In the genomic region with DNA sequence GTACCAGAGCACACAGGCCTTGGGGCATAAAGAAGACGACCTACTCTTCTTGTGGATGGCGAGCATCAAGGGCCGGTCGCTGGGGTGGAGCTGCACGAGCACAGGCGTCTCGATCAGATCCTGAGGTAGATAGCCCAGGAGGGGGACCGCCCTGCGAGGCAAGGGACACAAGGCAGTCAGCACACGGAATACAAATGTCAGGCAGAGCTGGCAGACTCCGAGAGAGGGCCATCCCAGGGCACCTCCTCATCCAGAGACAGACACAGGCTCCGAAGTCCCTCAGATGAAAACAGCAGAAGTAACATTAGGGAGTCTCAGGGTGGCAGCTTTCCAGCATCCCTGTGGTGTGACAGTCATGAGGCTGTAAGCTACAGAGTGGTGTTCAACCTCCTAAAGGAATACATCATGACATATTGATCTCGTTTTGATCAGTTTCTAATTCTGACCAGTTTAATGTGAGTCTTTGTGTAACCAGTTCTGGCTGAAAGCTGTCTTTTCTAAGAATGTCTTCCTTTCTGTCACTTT, we compare ENCODE assay signal across 11 mouse cellular contexts. TPM values are rescaled to one million over a fixed set of nuclear protein-coding genes. Genes with fewer than 3 reads are reported as not detected.
DNase-seq lines count a peak whose midpoint lies in the region; ATAC-seq lines count a peak whose summit lies in the region.
"Had no signal": no experiment of that assay in that cellular context is flagged by ENCODE, and none has a peak within 500 bp of the region (broad histone marks: within the 10 kb centered on the region; RNA-seq: fewer than 3 reads in every experiment).

No protein-coding gene starts in this region.

- 84% methylated on average over 13 of the region's 13 CpGs for WGBS in limb, embryonic 12.5 days
- 88% methylated on average over 13 of the region's 13 CpGs for WGBS in limb, embryonic 10.5 days
- WGBS in limb, embryonic 15.5 days = 82% methylated on average over 13 of the region's 13 CpGs

- intact Hi-C loops in heart, postnatal 14 days (cut with DNase I) = no loop called here

- no peak overlapping the region for H3K4me3 ChIP-seq in limb, embryonic 12.5 days (replicated peaks)
- H3K4me3 ChIP-seq in limb, embryonic 10.5 days = no peak overlapping the region
- no peak overlapping the region for H3K4me3 ChIP-seq in limb, embryonic 15.5 days

- no peaks in the 10 kb centered on the region for H3K27me3 ChIP-seq in limb, embryonic 12.5 days
- no peaks in the 10 kb centered on the region for H3K27me3 ChIP-seq in limb, embryonic 10.5 days (ENCODE audit: low read depth, poor library complexity, severe bottlenecking)
- H3K27me3 ChIP-seq in limb, embryonic 15.5 days = no peaks in the 10 kb centered on the region

- H3K4me2 ChIP-seq in limb, embryonic 12.5 days = no peak overlapping the region
- no peak overlapping the region for H3K4me2 ChIP-seq in limb, embryonic 15.5 days

- no peaks in the 10 kb centered on the region for H3K36me3 ChIP-seq in limb, embryonic 12.5 days
- no peaks in the 10 kb centered on the region for H3K36me3 ChIP-seq in limb, embryonic 10.5 days
- peaks cover 33% of the 10 kb centered on the region for H3K36me3 ChIP-seq in limb, embryonic 15.5 days

- DNase-seq in heart, adult 11 months = peak; percentile 93
- no peak for DNase-seq in heart, postnatal 14 days
- DNase-seq in limb, embryonic 10.5 days (ENCODE audit: low spot score) = no peak
- DNase-seq in cerebellum, postnatal 36 days = peak; percentile 39 to 42
- no peak for DNase-seq in thymus, postnatal 0 days (ENCODE audit: low spot score)
- no peak for DNase-seq in gastrocnemius, adult 8-10 months (ENCODE audit: low spot score in 2 of 2)
- DNase-seq: liver; right cerebral cortex, postnatal 25 days; thymus, postnatal 25 days had no signal

- peak overlapping the region; percentile 66 for H3K27ac ChIP-seq in limb, embryonic 12.5 days
- H3K27ac ChIP-seq in limb, embryonic 10.5 days = no peak overlapping the region
- peak overlapping the region; percentile 81 for H3K27ac ChIP-seq in limb, embryonic 15.5 days

- H3K9ac ChIP-seq in limb, embryonic 12.5 days (replicated peaks) = no peak overlapping the region
- H3K9ac ChIP-seq in limb, embryonic 15.5 days = no peak overlapping the region

- no peak for ATAC-seq in limb, embryonic 12.5 days (ENCODE audit: insufficient number of reproducible peaks, insufficient read depth, low FRiP score, low TSS enrichment, low read depth)
- no peak for ATAC-seq in limb, embryonic 15.5 days (ENCODE audit: insufficient number of reproducible peaks, low FRiP score, low TSS enrichment, low read depth)

- H3K4me1 ChIP-seq in limb, embryonic 12.5 days (replicated peaks) = peaks cover 10% of the 10 kb centered on the region
- peaks cover 4% of the 10 kb centered on the region for H3K4me1 ChIP-seq in limb, embryonic 10.5 days
- H3K4me1 ChIP-seq in limb, embryonic 15.5 days = peaks cover 17% of the 10 kb centered on the region

- no peaks in the 10 kb centered on the region for H3K9me3 ChIP-seq in limb, embryonic 12.5 days
- H3K9me3 ChIP-seq in limb, embryonic 10.5 days (replicated peaks) = no peaks in the 10 kb centered on the region
- H3K9me3 ChIP-seq in limb, embryonic 15.5 days = no peaks in the 10 kb centered on the region

RNA-seq across cellular contexts. Expression of a gene that starts 21.8 kb away (rescaled TPM):
- total RNA-seq in heart, postnatal 14 days (2021) = 10 to 100 TPM; 16.8 to 20.1 TPM
- 121 and 127 TPM in 2 replicates for polyA plus RNA-seq in limb, embryonic 12.5 days (2016; fragmentation: Nextera tagmentation; extraction: Ambion mirVana)
- polyA plus RNA-seq in limb, embryonic 10.5 days (2016; fragmentation: Nextera tagmentation; extraction: Ambion mirVana) = 86.2 and 111 TPM in 2 replicates
- polyA plus RNA-seq in limb, embryonic 15.5 days (2015; fragmentation: Nextera tagmentation; extraction: Ambion mirVana) = 73.6 and 91.2 TPM in 2 replicates
- 216 and 236 TPM in 2 replicates for polyA plus RNA-seq in thymus, postnatal 0 days (2015; fragmentation: Nextera tagmentation; extraction: Ambion mirVana)
- 1 to 10 TPM; 6.9 to 9.2 (median 7.2) TPM for total RNA-seq in gastrocnemius, adult 8-10 months (2022)

RNA-seq across cellular contexts. Expression of a gene that starts 23.5 kb away (rescaled TPM):
- 10 to 100 TPM; 12.3 to 18.9 TPM for total RNA-seq in heart, postnatal 14 days (2021)
- 1.9 and 2.1 TPM in 2 replicates for polyA plus RNA-seq in limb, embryonic 12.5 days (2016; fragmentation: Nextera tagmentation; extraction: Ambion mirVana)
- 1.8 and 2.4 TPM in 2 replicates for polyA plus RNA-seq in limb, embryonic 10.5 days (2016; fragmentation: Nextera tagmentation; extraction: Ambion mirVana)
- 3.7 and 4.6 TPM in 2 replicates for polyA plus RNA-seq in limb, embryonic 15.5 days (2015; fragmentation: Nextera tagmentation; extraction: Ambion mirVana)
- polyA plus RNA-seq in thymus, postnatal 0 days (2015; fragmentation: Nextera tagmentation; extraction: Ambion mirVana) = 0.95 and 1.1 TPM in 2 replicates
- total RNA-seq in gastrocnemius, adult 8-10 months (2022) = 10 to 100 TPM in 1 of 4 experiments, 1 to 10 TPM in 3; 7.0 to 15.0 (median 8.8) TPM

RNA-seq across cellular contexts. Expression of a gene that starts 37.1 kb away (rescaled TPM):
- 10 to 100 TPM; 45.4 to 46.7 TPM for total RNA-seq in heart, postnatal 14 days (2021)
- 178 and 186 TPM in 2 replicates for polyA plus RNA-seq in limb, embryonic 12.5 days (2016; fragmentation: Nextera tagmentation; extraction: Ambion mirVana)
- 185 and 190 TPM in 2 replicates for polyA plus RNA-seq in limb, embryonic 10.5 days (2016; fragmentation: Nextera tagmentation; extraction: Ambion mirVana)
- 143 and 155 TPM in 2 replicates for polyA plus RNA-seq in limb, embryonic 15.5 days (2015; fragmentation: Nextera tagmentation; extraction: Ambion mirVana)
- polyA plus RNA-seq in thymus, postnatal 0 days (2015; fragmentation: Nextera tagmentation; extraction: Ambion mirVana) = 129 and 133 TPM in 2 replicates
- 10 to 100 TPM; 31.2 to 40.1 (median 34.0) TPM for total RNA-seq in gastrocnemius, adult 8-10 months (2022)

RNA-seq across cellular contexts. Expression of a gene that starts 58.8 kb away (rescaled TPM):
- 1 to 10 TPM; 4.6 to 5.9 TPM for total RNA-seq in heart, postnatal 14 days (2021)
- 11.8 and 12.2 TPM in 2 replicates for polyA plus RNA-seq in limb, embryonic 12.5 days (2016; fragmentation: Nextera tagmentation; extraction: Ambion mirVana)
- polyA plus RNA-seq in limb, embryonic 10.5 days (2016; fragmentation: Nextera tagmentation; extraction: Ambion mirVana) = 12.5 and 12.9 TPM in 2 replicates
- polyA plus RNA-seq in limb, embryonic 15.5 days (2015; fragmentation: Nextera tagmentation; extraction: Ambion mirVana) = 6.2 and 6.9 TPM in 2 replicates
- polyA plus RNA-seq in thymus, postnatal 0 days (2015; fragmentation: Nextera tagmentation; extraction: Ambion mirVana) = 4.6 and 5.1 TPM in 2 replicates
- 1 to 10 TPM; 2.9 to 3.7 (median 3.3) TPM for total RNA-seq in gastrocnemius, adult 8-10 months (2022)

Comparison
In these comparisons a context has a peak if more than half of its experiments do, and no peak if none do; other contexts are left out.
1. DNase-seq: peak in heart, adult 11 months (single experiment) and cerebellum, postnatal 36 days (2 of 2); none in heart, postnatal 14 days (0 of 2), limb, embryonic 10.5 days (single experiment), thymus, postnatal 0 days (single experiment) and gastrocnemius, adult 8-10 months (0 of 2).